Mouse (Mus musculus) midbrain, embryonic 16.5 days (tissue): ENCODE results near the gene Dbnl. TPM values are rescaled to one million over a fixed set of nuclear protein-coding genes. Genes with fewer than 3 reads are reported as not detected.

Experiments
- ATAC-seq: fragments of 200-750 bp; cut with Nextera tagmentation; 2 replicates; pipeline ENCODE4 v1.8.0; 2017; ENCODE audit warnings: moderate TSS enrichment
- H3K27ac ChIP-seq: fragments of 300-500 bp; sonication (generic); 2 replicates; pipeline ENCODE4 v1.5.1; 2014; ENCODE audit warnings: mild to moderate bottlenecking, low read length, mixed read lengths
- H3K27me3 ChIP-seq: fragments of 300-500 bp; sonication (generic); 2 replicates; pipeline ENCODE4 v1.6.1; 2014; ENCODE audit warnings: low read depth, low read length, mixed read lengths; ENCODE audit not compliant: control insufficient read depth, insufficient read depth
- H3K36me3 ChIP-seq: fragments of 300-500 bp; sonication (generic); 2 replicates; pipeline ENCODE4 v1.6.1; 2014; ENCODE audit warnings: mild to moderate bottlenecking, low read length, moderate library complexity, mixed read lengths; ENCODE audit not compliant: control insufficient read depth, insufficient read depth
- H3K4me1 ChIP-seq: fragments of 300-500 bp; sonication (generic); 2 replicates; pipeline ENCODE4 v1.6.1; 2014; ENCODE audit warnings: mild to moderate bottlenecking, low read length, mixed read lengths; ENCODE audit not compliant: control insufficient read depth, insufficient read depth
- H3K4me2 ChIP-seq: fragments of 300-500 bp; sonication (generic); 2 replicates; pipeline ENCODE4 v1.6.1; 2014; ENCODE audit warnings: mild to moderate bottlenecking, low read length, mixed read lengths
- H3K4me3 ChIP-seq: fragments of 300-500 bp; sonication (generic); 2 replicates; pipeline ENCODE4 v1.5.1; 2014; ENCODE audit warnings: low read depth, mild to moderate bottlenecking, low read length, moderate library complexity, mixed read lengths
- H3K9ac ChIP-seq: fragments of 300-500 bp; sonication (generic); 2 replicates; pipeline ENCODE4 v1.6.1; 2014; ENCODE audit warnings: low read depth, low read length, mixed read lengths
- H3K9me3 ChIP-seq: fragments of 300-500 bp; sonication (generic); replicated peaks from 2 replicates; pipeline ENCODE4 v1.6.1; 2014; ENCODE audit warnings: mild to moderate bottlenecking, low read length, mixed read lengths; ENCODE audit not compliant: control insufficient read depth, poor library complexity, severe bottlenecking
- WGBS: fragments of 180-500 bp; shearing (Covaris S2); extraction: QIAGEN DNeasy Blood & Tissue Kit; methylation state at CpG from one replicate; pipeline ENCODE4 v1.1.7; 2014; 5-methylcytosine and 5-hydroxymethylcytosine counted together
- polyA plus RNA-seq: library from polyadenylated mRNA; unstranded; fragments of >200 nt; fragmentation: Nextera tagmentation; extraction: Ambion mirVana; gene quantifications from 2 replicates; pipeline ENCODE4 v1.2.1, GENCODE M21; 2015

The Dbnl gene
- polyA plus RNA-seq, 1 experiment from 2014 or later: 152 TPM

DNA sequence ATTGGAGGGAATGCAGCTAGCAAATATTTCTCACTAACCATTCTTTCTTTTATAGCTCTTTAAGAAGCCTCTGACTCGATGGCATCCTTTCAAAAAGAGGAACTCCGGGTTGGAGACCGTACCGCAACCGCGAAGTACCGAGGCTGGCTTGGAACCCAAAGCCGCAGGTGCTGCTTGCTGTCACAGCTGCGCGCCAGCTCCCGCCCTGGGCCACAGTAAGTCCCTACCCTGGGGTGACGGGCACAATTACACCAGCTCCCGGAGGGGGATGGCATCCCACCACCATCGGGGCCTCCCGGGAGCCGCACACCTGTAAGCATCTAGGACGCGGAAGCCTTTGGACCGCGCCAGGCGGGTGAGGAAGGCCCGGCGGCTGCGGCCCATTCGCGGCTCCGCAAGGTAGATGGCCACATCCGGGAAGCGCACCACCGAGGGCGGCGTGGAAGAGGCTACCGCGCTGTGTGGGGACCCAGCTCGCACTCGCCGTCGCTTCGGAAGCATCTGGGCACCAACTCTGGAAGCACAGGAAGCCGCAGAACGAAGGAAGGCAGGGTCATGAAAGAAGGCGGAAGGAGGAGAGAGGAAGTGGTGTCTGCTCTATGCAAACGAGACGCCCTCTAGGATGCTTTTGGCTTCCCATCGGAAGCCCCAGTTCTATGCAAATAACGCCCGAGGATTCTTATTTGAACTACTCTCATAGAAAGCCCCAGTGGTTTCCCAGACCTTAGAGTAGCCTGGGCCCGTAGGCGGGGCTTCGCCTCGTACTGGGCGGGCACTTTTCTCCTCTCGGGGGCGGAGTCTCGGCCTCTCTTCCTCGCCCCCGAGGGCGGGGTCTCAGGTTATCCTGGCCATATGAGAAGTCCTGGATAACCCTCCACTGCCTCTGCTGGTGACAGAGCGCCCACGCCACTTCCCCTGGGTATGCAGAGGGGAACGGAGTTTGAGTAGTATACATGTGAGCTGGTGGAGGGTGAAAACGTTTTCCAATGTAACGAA, 49.3 kb downstream of the Dbnl start, which contains the start of gene Polm:
Gene Polm (minus strand): TSS at position 766 of the 996 bp plus-strand sequence.
- H3K4me2 ChIP-seq: peak within 1 kb of the TSS; percentile 92
- H3K4me1 ChIP-seq: peaks cover 4% of the 10 kb centered on the region; the same call in 1 of the 2 replicates
- no peaks in the 10 kb centered on the region for H3K27me3 ChIP-seq
- H3K9me3 ChIP-seq: no peaks in the 10 kb centered on the region
- peak; percentile 95 for ATAC-seq
- peak within 1 kb of the TSS; percentile 77 for H3K27ac ChIP-seq
- no peaks in the 10 kb centered on the region for H3K36me3 ChIP-seq
- under 1% methylated on average over 63 of the region's 63 CpGs for WGBS
- H3K9ac ChIP-seq: peak within 1 kb of the TSS; percentile 84
- H3K4me3 ChIP-seq: peak within 1 kb of the TSS; percentile 60

GRCm38 (mm10) chr11:5840346-5840745, 52.1 kb downstream of the Dbnl start:
- no peak overlapping the region for H3K4me2 ChIP-seq
- H3K27ac ChIP-seq: no peak overlapping the region
- 76% methylated on average over 7 of the region's 7 CpGs for WGBS
- H3K27me3 ChIP-seq: no peaks in the 10 kb centered on the region
- no peaks in the 10 kb centered on the region for H3K36me3 ChIP-seq
- H3K9me3 ChIP-seq: no peaks in the 10 kb centered on the region
- no peak overlapping the region for H3K4me3 ChIP-seq
- peaks cover 4% of the 10 kb centered on the region; the same call in 1 of the 2 replicates for H3K4me1 ChIP-seq
- no peak overlapping the region for H3K9ac ChIP-seq
- ATAC-seq: no peak

GRCm38 (mm10) chr11:5841751-5842150, 53.5 kb downstream of the Dbnl start:
- no peaks in the 10 kb centered on the region for H3K36me3 ChIP-seq
- no peak overlapping the region for H3K4me2 ChIP-seq
- no peaks in the 10 kb centered on the region for H3K9me3 ChIP-seq
- ATAC-seq: no peak
- H3K4me1 ChIP-seq: peaks cover 4% of the 10 kb centered on the region; the same call in 1 of the 2 replicates
- no peak overlapping the region for H3K27ac ChIP-seq
- H3K27me3 ChIP-seq: no peaks in the 10 kb centered on the region
- 95% methylated on average over 2 of the region's 2 CpGs for WGBS
- no peak overlapping the region for H3K9ac ChIP-seq
- no peak overlapping the region for H3K4me3 ChIP-seq

GRCm38 (mm10) chr11:5843131-5843530, 54.8 kb downstream of the Dbnl start:
- Histone ChIP-seq H3K9ac (no peak overlapping the region), H3K4me2 (no peak overlapping the region), H3K27ac (no peak overlapping the region), H3K4me1 (no peaks in the 10 kb centered on the region), H3K4me3 (no peak overlapping the region), H3K27me3 (no peaks in the 10 kb centered on the region), H3K9me3 (no peaks in the 10 kb centered on the region), H3K36me3 (no peaks in the 10 kb centered on the region)
- no peak for ATAC-seq
- 84% methylated on average over 3 of the region's 3 CpGs for WGBS

- Histone ChIP-seq H3K36me3 (no peaks in the 10 kb centered on the region), H3K4me3 (no peak overlapping the region), H3K4me1 (no peaks in the 10 kb centered on the region), H3K4me2 (no peak overlapping the region), H3K27ac (no peak overlapping the region), H3K27me3 (no peaks in the 10 kb centered on the region), H3K9me3 (no peaks in the 10 kb centered on the region), H3K9ac (no peak overlapping the region)
- 69% methylated on average over 7 of the region's 7 CpGs for WGBS
- no peak for ATAC-seq
Observed at GRCm38 (mm10) chr11:5846639-5847345, 58.5 kb downstream of the Dbnl start.

GRCm38 (mm10) chr11:5848741-5849140, 60.5 kb downstream of the Dbnl start:
- WGBS: 28% methylated on average over 6 of the region's 6 CpGs
- Histone ChIP-seq H3K4me2 (no peak overlapping the region), H3K9ac (no peak overlapping the region), H3K27me3 (no peaks in the 10 kb centered on the region), H3K9me3 (no peaks in the 10 kb centered on the region), H3K4me1 (no peaks in the 10 kb centered on the region), H3K27ac (no peak overlapping the region), H3K4me3 (no peak overlapping the region), H3K36me3 (no peaks in the 10 kb centered on the region)
- 0 out of 2 replicates have a peak, but pooled peaks have one; percentile 39 for ATAC-seq

- no peaks in the 10 kb centered on the region for H3K9me3 ChIP-seq
- no peak for ATAC-seq
- no peak overlapping the region for H3K4me2 ChIP-seq
- H3K9ac ChIP-seq: no peak overlapping the region
- H3K27me3 ChIP-seq: no peaks in the 10 kb centered on the region
- H3K36me3 ChIP-seq: no peaks in the 10 kb centered on the region
- H3K4me3 ChIP-seq: no peak overlapping the region
- H3K4me1 ChIP-seq: no peaks in the 10 kb centered on the region
- 31% methylated on average over 1 of the region's 2 CpGs for WGBS
- no peak overlapping the region for H3K27ac ChIP-seq
Observed at GRCm38 (mm10) chr11:5849316-5849715, 61.0 kb downstream of the Dbnl start.

GRCm38 (mm10) chr11:5850452-5850851, 62.2 kb downstream of the Dbnl start:
- no peak overlapping the region for H3K4me2 ChIP-seq
- no peak overlapping the region for H3K27ac ChIP-seq
- H3K4me1 ChIP-seq: no peaks in the 10 kb centered on the region
- no peak for ATAC-seq
- H3K36me3 ChIP-seq: no peaks in the 10 kb centered on the region
- WGBS: 77% methylated on average over 5 of the region's 5 CpGs
- H3K4me3 ChIP-seq: no peak overlapping the region
- H3K27me3 ChIP-seq: no peaks in the 10 kb centered on the region
- no peak overlapping the region for H3K9ac ChIP-seq
- H3K9me3 ChIP-seq: no peaks in the 10 kb centered on the region
